Mouse (Mus musculus) embryonic stem cell, embryonic (primary cell): Measurements from ENCODE around the gene Nkx1-2.

ENCODE experiments used
- CTCF ChIA-PET, 4 experiments: fragments of 300-600 bp in 2 of 4; fragments of 350-600 bp in 2 of 4; sonication (Branson Sonifier 250); formaldehyde crosslinking; loops; one replicate each; lab custom pipeline; 2022; ENCODE audit warnings: inconsistent platforms in 2 of 4; lab: Charles Lee
- POLR2A ChIA-PET, 4 experiments: fragments of 300-600 bp in 2 of 4; fragments of 350-600 bp in 2 of 4; sonication (Branson Sonifier 250); formaldehyde crosslinking; loops; one replicate each; lab custom pipeline; 2022; ENCODE audit warnings: antibody characterized with exemption in 4 of 4, inconsistent platforms in 1 of 4; lab: Charles Lee

Gene Nkx1-2

GRCm38 (mm10) chr7:132599071-132599975 lies at the start of gene Nkx1-2:
Nkx1-2 (minus strand) TSS chr7:132599637.
- CTCF ChIA-PET, result interaction anchor here in 2 of 4 experiments (0.6 to 1.0 kb wide), 4 partner anchors 23 to 942 kb away, joined by 3 to 11 read pairs (median 6); partner anchors contain the start of gene Oat (in 1 of the 2)
- POLR2A ChIA-PET, result interaction anchor here in 3 of 4 experiments (0.6 to 3.2 kb wide), 8 partner anchors 10 to 27 kb away, joined by 3 to 17 read pairs (median 6); partner anchors contain the start of genes Lhpp (in 2 of the 3) and Oat (in 2 of the 3)

GRCm38 (mm10) chr7:132646514-132646913 lies 47.1 kb upstream of the Nkx1-2 start:
- CTCF ChIA-PET, result interaction anchor here in 1 of 4 experiments (1.7 kb wide), 1 partner anchor 9 kb away, joined by 4 read pairs; no protein-coding TSS in a partner anchor
- POLR2A ChIA-PET, result interaction anchor here in 1 of 4 experiments (1.3 kb wide), 1 partner anchor 250 kb away, joined by 3 read pairs; no protein-coding TSS in a partner anchor

- CTCF ChIA-PET, result no interaction called here
- POLR2A ChIA-PET, result interaction anchor here in 2 of 4 experiments (0.6 to 1.2 kb wide), 3 partner anchors 21 to 382 kb away, joined by 3 to 4 read pairs (median 3); no protein-coding TSS in a partner anchor
Measured at GRCm38 (mm10) chr7:132644605-132645279, 45.3 kb upstream of the Nkx1-2 start.

GRCm38 (mm10) chr7:132641606-132642005 lies 42.2 kb upstream of the Nkx1-2 start:
- ChIA-PET CTCF (no interaction called here), POLR2A (interaction anchor here in 1 of 4 experiments (1.1 kb wide), 1 partner anchor 66 kb away, joined by 4 read pairs; the partner anchor contains the start of gene Oat)

GRCm38 (mm10) chr7:132640946-132641345 lies 41.5 kb upstream of the Nkx1-2 start:
- ChIA-PET CTCF (interaction anchor here in 2 of 4 experiments (0.6 kb wide), 2 partner anchors 89 to 195 kb away, joined by 4 read pairs; no protein-coding TSS in a partner anchor), POLR2A (interaction anchor here in 3 of 4 experiments (0.6 to 1.6 kb wide), 4 partner anchors 65 to 1321 kb away, joined by 4 to 7 read pairs (median 5); partner anchors contain the start of gene Oat (in 1 of the 3))

GRCm38 (mm10) chr7:132638446-132639087 lies 39.1 kb upstream of the Nkx1-2 start:
- CTCF ChIA-PET, result interaction anchor here (0.6 to 3.3 kb wide), 58 partner anchors 9 to 1189 kb away, joined by 3 to 29 read pairs (median 4); partner anchors contain the start of genes Lhpp (in 3 of the 4), Oat (in 3 of the 4) and Abraxas2 (in 1 of the 4)

GRCm38 (mm10) chr7:132637292-132637691 lies 37.9 kb upstream of the Nkx1-2 start:
- CTCF ChIA-PET, result interaction anchor here in 1 of 4 experiments (0.6 to 3.3 kb wide), 5 partner anchors 81 to 656 kb away, joined by 3 to 29 read pairs (median 3); no protein-coding TSS in a partner anchor
- POLR2A ChIA-PET, result interaction anchor here in 2 of 4 experiments (0.7 to 4.6 kb wide), 5 partner anchors 49 to 260 kb away, joined by 3 to 24 read pairs (median 4); partner anchors contain the start of gene Oat (in 2 of the 2)

More at GRCm38 (mm10) chr7:132638446-132639087, 39.1 kb upstream of the Nkx1-2 start:
- POLR2A ChIA-PET, result interaction anchor here (0.5 to 4.6 kb wide), 10 partner anchors 9 to 63 kb away, joined by 3 to 24 read pairs (median 4); partner anchors contain the start of genes Oat (in 2 of the 4) and Lhpp (in 1 of the 4)

- CTCF ChIA-PET, result interaction anchor here in 1 of 4 experiments (1.0 kb wide), 1 partner anchor 266 kb away, joined by 3 read pairs; no protein-coding TSS in a partner anchor
- POLR2A ChIA-PET, result interaction anchor here in 3 of 4 experiments (0.6 to 1.2 kb wide), 4 partner anchors 20 to 356 kb away, joined by 3 read pairs; no protein-coding TSS in a partner anchor
Measured at GRCm38 (mm10) chr7:132631313-132631712, 31.9 kb upstream of the Nkx1-2 start.

GRCm38 (mm10) chr7:132627448-132627847 lies 28.0 kb upstream of the Nkx1-2 start:
- POLR2A ChIA-PET, result no interaction called here
- CTCF ChIA-PET, result no interaction called here

- CTCF ChIA-PET, result interaction anchor here in 1 of 4 experiments (1.4 kb wide), 1 partner anchor 13 kb away, joined by 4 read pairs; no protein-coding TSS in a partner anchor
- POLR2A ChIA-PET, result interaction anchor here in 1 of 4 experiments (2.1 kb wide), 1 partner anchor 51 kb away, joined by 9 read pairs; the partner anchor contains the start of gene Oat
Measured at GRCm38 (mm10) chr7:132626174-132626573, 26.7 kb upstream of the Nkx1-2 start.

GRCm38 (mm10) chr7:132624161-132624560 lies 24.7 kb upstream of the Nkx1-2 start:
- CTCF ChIA-PET, result interaction anchor here in 2 of 4 experiments (0.5 to 1.6 kb wide), 3 partner anchors 14 to 72 kb away, joined by 3 to 9 read pairs (median 5); no protein-coding TSS in a partner anchor
- POLR2A ChIA-PET, result interaction anchor here in 1 of 4 experiments (2.1 kb wide), 1 partner anchor 49 kb away, joined by 9 read pairs; the partner anchor contains the start of gene Oat

- ChIA-PET POLR2A (interaction anchor here in 2 of 4 experiments (1.0 to 2.0 kb wide), 3 partner anchors 9 to 35 kb away, joined by 3 to 4 read pairs (median 4); partner anchors contain the start of gene Lhpp (in 1 of the 2)), CTCF (no interaction called here)
Measured at GRCm38 (mm10) chr7:132619975-132620918, 20.8 kb upstream of the Nkx1-2 start.

GRCm38 (mm10) chr7:132619549-132619948 lies 20.1 kb upstream of the Nkx1-2 start:
- ChIA-PET CTCF (interaction anchor here in 1 of 4 experiments (0.7 kb wide), 1 partner anchor 19 kb away, joined by 3 read pairs; no protein-coding TSS in a partner anchor), POLR2A (interaction anchor here in 2 of 4 experiments (1.0 to 2.0 kb wide), 4 partner anchors 9 to 35 kb away, joined by 3 to 13 read pairs (median 4); partner anchors contain the start of gene Lhpp (in 1 of the 2))

- ChIA-PET POLR2A (interaction anchor here in 1 of 4 experiments (1.3 to 1.6 kb wide), 2 partner anchors 21 to 44 kb away, joined by 3 to 4 read pairs; no protein-coding TSS in a partner anchor), CTCF (no interaction called here)
Measured at GRCm38 (mm10) chr7:132617021-132617564, 17.7 kb upstream of the Nkx1-2 start.

- POLR2A ChIA-PET, result interaction anchor here in 2 of 4 experiments (1.1 to 1.6 kb wide), 2 partner anchors 22 to 40 kb away, joined by 4 read pairs; partner anchors contain the start of gene Oat (in 1 of the 2)
Measured at GRCm38 (mm10) chr7:132616391-132616790, 17.0 kb upstream of the Nkx1-2 start.

More at GRCm38 (mm10) chr7:132616391-132616790, 17.0 kb upstream of the Nkx1-2 start:
- CTCF ChIA-PET, result no interaction called here
